Mouse (Mus musculus) kidney, adult 2 months (tissue): ENCODE measurements around the gene Abhd2.

Experiments used
- CTCF ChIP-seq: fragments of 200-500 bp; conservative IDR thresholded peaks from 2 replicates; pipeline ENCODE4 v1.5.1; 2011; ENCODE audit warnings: low read depth, mild to moderate bottlenecking, control low read depth, low read length, moderate library complexity, mixed read lengths; ENCODE audit not compliant: insufficient read depth, insufficient read length
- POLR2A ChIP-seq: fragments of 200-500 bp; IDR thresholded peaks from one replicate; pipeline ENCODE4 v1.6.1; 2011; ENCODE audit warnings: low read depth, low read length, control low read depth

GRCm38 (mm10) chr7:79318110-79318801 lies 45.3 kb downstream of the Abhd2 start:
- TF ChIP-seq POLR2A (no peak), CTCF (no peak)
